Mouse (Mus musculus) embryonic facial prominence, embryonic 15.5 days (tissue): ENCODE results near the gene Aldh16a1. TPM values are rescaled to one million over a fixed set of nuclear protein-coding genes. Genes with fewer than 3 reads are reported as not detected.
"Not testable (repeated sequence)": the region's sequence is repeated elsewhere in the genome, so short reads cannot be mapped to it uniquely, and the experiment has no call there.

Experiments used
- ATAC-seq: fragments of 200-750 bp; cut with Nextera tagmentation; 2 replicates; pipeline ENCODE4 v1.8.0; 2017; ENCODE audit warnings: low read depth, moderate TSS enrichment; ENCODE audit not compliant: insufficient number of reproducible peaks, low FRiP score, low TSS enrichment
- H3K27ac ChIP-seq: fragments of 300-500 bp; sonication (generic); replicated peaks from 2 replicates; pipeline ENCODE4 v1.5.1; 2015; ENCODE audit warnings: mild to moderate bottlenecking, inconsistent platforms
- H3K27me3 ChIP-seq: fragments of 300-500 bp; sonication (generic); 2 replicates; pipeline ENCODE4 v1.6.1; 2015; ENCODE audit warnings: inconsistent platforms
- H3K36me3 ChIP-seq: fragments of 300-500 bp; sonication (generic); 2 replicates; pipeline ENCODE4 v1.6.1; 2015; ENCODE audit warnings: mild to moderate bottlenecking, inconsistent platforms
- H3K4me1 ChIP-seq: fragments of 300-500 bp; sonication (generic); 2 replicates; pipeline ENCODE4 v1.6.1; 2015; ENCODE audit warnings: inconsistent platforms
- H3K4me2 ChIP-seq: fragments of 300-500 bp; sonication (generic); replicated peaks from 2 replicates; pipeline ENCODE4 v1.6.1; 2015; ENCODE audit warnings: mild to moderate bottlenecking, inconsistent platforms
- H3K4me3 ChIP-seq: fragments of 300-500 bp; sonication (generic); replicated peaks from 2 replicates; pipeline ENCODE4 v1.5.1; 2015; ENCODE audit warnings: mild to moderate bottlenecking, inconsistent platforms
- H3K9ac ChIP-seq: fragments of 300-500 bp; sonication (generic); 2 replicates; pipeline ENCODE4 v1.6.1; 2015; ENCODE audit warnings: inconsistent platforms
- H3K9me3 ChIP-seq: fragments of 300-500 bp; sonication (generic); replicated peaks from 2 replicates; pipeline ENCODE4 v1.6.1; 2016; ENCODE audit warnings: inconsistent platforms
- WGBS: fragments of 180-500 bp; shearing (Covaris S2); methylation state at CpG from one replicate; pipeline ENCODE4 v1.1.7; 2015; 5-methylcytosine and 5-hydroxymethylcytosine counted together
- polyA plus RNA-seq: library from polyadenylated mRNA; unstranded; fragments of >200 nt; fragmentation: Nextera tagmentation; extraction: Ambion mirVana; gene quantifications from 2 replicates; pipeline ENCODE4 v1.2.1, GENCODE M21; 2015

Aldh16a1 gene
- polyA plus RNA-seq, 1 experiment from 2014 or later: 47.1 TPM

DNA sequence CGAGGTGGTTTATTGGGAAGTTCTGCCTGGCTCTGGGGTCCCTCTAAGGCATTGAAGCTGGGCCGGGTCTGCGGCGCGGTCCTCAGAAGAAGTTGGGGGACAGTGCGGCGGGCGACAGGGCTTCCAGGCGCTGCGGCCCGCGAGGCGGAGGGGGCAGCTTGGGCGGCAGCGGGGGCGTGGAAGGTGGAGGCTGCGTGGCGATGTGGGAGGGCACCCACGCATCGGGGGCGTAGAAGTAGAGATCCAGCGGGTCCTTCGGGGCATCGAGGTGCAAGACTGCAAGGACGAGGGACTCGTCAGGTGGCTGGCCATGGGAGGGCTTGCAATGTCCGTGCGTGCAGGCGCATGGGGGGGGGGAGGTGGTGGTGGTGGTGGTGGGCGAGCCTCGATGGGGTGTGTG is 22.0 kb upstream of the Aldh16a1 start:
- H3K4me2 ChIP-seq: peak overlapping the region; percentile 47
- 1% methylated on average over 31 of the region's 31 CpGs for WGBS

DNA sequence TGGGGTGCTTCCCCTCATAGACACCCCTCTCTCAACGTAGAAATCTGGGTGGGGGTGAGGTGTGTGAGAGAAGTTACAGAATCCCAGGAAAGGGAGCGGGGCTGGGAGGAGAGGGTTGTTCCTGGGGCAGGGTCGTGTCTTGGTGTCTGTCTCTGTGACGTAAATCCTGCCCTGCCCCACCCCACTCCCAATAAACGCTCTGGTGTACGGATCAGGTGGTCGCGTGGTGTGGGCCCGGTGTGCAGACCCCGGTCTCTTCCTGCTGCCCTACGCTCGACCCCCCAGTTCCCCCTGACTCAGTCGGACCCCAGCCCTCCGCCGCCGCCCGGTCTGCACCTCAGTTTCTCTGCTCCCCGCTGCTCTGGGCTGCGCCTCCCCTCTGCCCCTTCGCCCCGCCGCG is 21.5 kb upstream of the Aldh16a1 start:
- WGBS: 4% methylated on average over 23 of the region's 23 CpGs
- Histone ChIP-seq H3K36me3 (no peaks in the 10 kb centered on the region), H3K9me3 (no peaks in the 10 kb centered on the region), H3K4me2 (peak overlapping the region; percentile 47), H3K27me3 (peaks cover 92% of the 10 kb centered on the region), H3K4me1 (peaks cover 18% of the 10 kb centered on the region), H3K4me3 (peak overlapping the region; percentile 23), H3K27ac (no peak overlapping the region), H3K9ac (no peak overlapping the region)
- ATAC-seq: no peak

More for the DNA sequence above, 22.0 kb upstream of the Aldh16a1 start:
- Histone ChIP-seq H3K9me3 (no peaks in the 10 kb centered on the region), H3K9ac (no peak overlapping the region), H3K27me3 (peaks cover 92% of the 10 kb centered on the region), H3K36me3 (no peaks in the 10 kb centered on the region), H3K27ac (no peak overlapping the region), H3K4me3 (peak overlapping the region; percentile 23), H3K4me1 (peaks cover 20% of the 10 kb centered on the region)
- no peak for ATAC-seq

DNA sequence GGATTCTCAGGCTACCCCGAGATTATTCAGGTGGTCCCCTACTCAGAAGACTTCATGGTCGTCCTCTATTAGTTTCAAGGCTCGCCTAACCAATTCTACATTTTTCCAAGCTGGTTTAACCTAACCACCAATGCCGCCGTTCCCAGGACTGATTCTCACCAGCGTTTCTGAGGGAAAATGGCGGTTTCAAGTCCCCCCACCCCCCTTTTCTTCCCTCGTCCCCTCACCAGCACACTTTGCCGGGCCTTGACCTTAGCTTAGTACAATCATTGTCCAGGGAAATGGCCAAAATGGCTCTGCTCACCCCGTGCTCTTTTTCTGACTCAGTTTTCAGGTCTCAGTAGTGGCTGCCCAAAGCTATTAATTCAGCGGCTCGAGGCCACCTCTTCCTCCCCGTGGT is 21.0 kb upstream of the Aldh16a1 start:
- no peak overlapping the region for H3K4me3 ChIP-seq
- no peaks in the 10 kb centered on the region for H3K9me3 ChIP-seq
- H3K4me1 ChIP-seq: peaks cover 18% of the 10 kb centered on the region
- peaks cover 90% of the 10 kb centered on the region for H3K27me3 ChIP-seq
- 4% methylated on average over 13 of the region's 13 CpGs for WGBS
- no peak overlapping the region for H3K27ac ChIP-seq
- no peak overlapping the region for H3K9ac ChIP-seq
- no peak for ATAC-seq
- no peaks in the 10 kb centered on the region for H3K36me3 ChIP-seq
- H3K4me2 ChIP-seq: no peak overlapping the region

DNA sequence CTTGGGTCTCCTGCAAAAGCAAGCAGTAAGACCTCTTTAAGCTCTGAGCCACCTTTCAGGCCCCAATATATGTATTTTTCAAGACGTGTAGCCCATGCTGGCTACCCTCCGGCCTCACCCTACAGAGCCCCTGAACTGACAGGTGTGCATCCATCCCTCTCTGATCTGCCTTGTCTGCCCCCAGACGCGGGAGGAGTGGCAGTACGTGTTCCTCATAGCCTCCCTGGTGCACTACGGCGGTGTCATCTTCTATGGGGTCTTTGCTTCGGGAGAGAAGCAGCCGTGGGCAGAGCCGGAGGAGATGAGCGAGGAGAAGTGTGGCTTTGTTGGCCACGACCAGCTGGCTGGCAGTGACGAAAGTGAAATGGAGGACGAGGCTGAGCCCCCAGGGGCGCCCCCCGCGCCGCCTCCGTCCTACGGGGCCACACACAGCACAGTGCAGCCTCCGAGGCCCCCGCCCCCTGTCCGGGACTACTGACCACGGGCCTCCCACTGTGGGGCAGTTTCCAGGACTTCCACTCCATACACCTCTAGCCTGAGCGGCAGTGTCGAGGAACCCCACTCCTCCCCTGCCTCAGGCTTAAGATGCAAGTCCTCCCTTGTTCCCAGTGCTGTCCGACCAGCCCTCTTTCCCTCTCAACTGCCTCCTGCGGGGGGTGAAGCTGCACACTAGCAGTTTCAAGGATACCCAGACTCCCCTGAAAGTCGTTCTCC is 20.3 kb upstream of the Aldh16a1 start:
- 3% methylated on average over 29 of the region's 29 CpGs for WGBS

DNA sequence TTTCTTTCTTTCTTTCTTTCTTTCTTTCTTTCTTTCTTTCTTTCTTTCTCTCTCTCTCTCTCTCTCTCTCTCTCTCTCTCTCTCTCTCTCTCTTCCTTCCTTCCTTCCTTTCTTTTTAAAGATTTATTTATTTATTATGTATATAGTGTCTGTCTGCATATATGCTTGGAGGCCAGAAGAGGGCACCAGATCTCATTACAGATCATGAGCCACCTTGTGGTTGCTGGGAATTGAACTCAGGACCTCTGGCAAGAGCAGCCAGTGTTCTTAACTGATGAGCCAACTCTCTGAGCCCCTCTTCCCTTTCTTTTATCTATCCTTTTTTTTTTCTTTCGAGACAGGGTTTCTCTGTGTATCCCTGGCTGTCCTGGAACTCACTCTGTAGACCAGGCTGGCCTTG is 19.4 kb upstream of the Aldh16a1 start:
- not testable (repeated sequence) for H3K4me3 ChIP-seq, H3K9ac ChIP-seq, ATAC-seq, H3K27ac ChIP-seq, H3K36me3 ChIP-seq, H3K4me2 ChIP-seq
- Histone ChIP-seq H3K4me1 (peaks cover 18% of the 10 kb centered on the region), H3K27me3 (peaks cover 86% of the 10 kb centered on the region), H3K9me3 (peaks cover 11% of the 10 kb centered on the region)
- WGBS: 64% methylated on average over 1 of the region's 1 CpGs

More for the DNA sequence above, 20.3 kb upstream of the Aldh16a1 start:
- Histone ChIP-seq H3K4me1 (peaks cover 18% of the 10 kb centered on the region), H3K9ac (no peak overlapping the region), H3K27me3 (peaks cover 86% of the 10 kb centered on the region), H3K9me3 (peaks cover 6% of the 10 kb centered on the region), H3K4me3 (peak overlapping the region; percentile 16), H3K4me2 (peak overlapping the region; percentile 24), H3K27ac (no peak overlapping the region), H3K36me3 (no peaks in the 10 kb centered on the region)
- no peak for ATAC-seq

DNA sequence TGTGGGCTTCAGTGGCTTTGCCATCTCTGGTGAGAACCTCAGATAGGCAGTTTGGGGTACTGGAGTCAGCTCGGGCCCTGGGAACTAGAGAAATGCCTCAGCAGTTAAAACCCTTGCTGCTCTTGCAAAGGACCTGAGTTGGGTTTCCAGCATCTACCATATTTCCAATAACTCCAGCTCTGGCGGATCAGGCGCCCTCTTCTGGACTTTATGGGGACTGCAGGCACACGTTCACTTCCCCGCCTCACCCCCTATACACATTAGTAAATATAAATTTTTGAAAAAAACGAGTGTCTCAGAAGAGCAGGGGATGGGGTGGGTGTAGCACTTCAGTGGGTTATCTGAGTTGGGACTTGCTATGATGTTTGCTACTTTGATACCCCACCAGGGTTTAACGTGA is 18.6 kb upstream of the Aldh16a1 start:
- peaks cover 86% of the 10 kb centered on the region for H3K27me3 ChIP-seq
- no peaks in the 10 kb centered on the region for H3K36me3 ChIP-seq
- no peak overlapping the region for H3K27ac ChIP-seq
- H3K4me3 ChIP-seq: no peak overlapping the region
- ATAC-seq: no peak
- peaks cover 11% of the 10 kb centered on the region for H3K9me3 ChIP-seq
- peaks cover 24% of the 10 kb centered on the region for H3K4me1 ChIP-seq
- H3K9ac ChIP-seq: no peak overlapping the region
- no peak overlapping the region for H3K4me2 ChIP-seq
- 63% methylated on average over 7 of the region's 7 CpGs for WGBS

DNA sequence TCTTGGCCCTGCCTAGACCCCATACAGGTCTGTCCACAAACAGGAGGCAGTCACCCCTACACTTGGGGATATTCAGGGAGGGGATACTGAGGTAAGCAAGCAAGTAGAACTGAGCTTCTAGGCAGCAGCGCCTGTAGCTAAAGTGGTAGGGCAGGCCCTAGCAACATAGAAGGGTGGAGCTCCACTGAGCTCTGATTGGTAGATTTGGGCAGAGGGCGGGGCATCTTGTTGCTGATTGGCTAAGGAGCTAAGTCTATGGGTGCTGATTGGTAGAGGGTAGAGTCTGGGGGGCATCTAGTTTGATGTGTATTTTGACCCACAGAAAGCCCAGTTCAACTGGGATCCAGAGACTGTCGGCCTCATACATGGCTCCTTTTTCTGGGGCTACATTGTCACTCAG is 15.1 kb upstream of the Aldh16a1 start:
- Histone ChIP-seq H3K27ac (no peak overlapping the region), H3K4me1 (peaks cover 8% of the 10 kb centered on the region; the same call in 1 of the 2 replicates), H3K9ac (no peak overlapping the region), H3K9me3 (peaks cover 11% of the 10 kb centered on the region), H3K4me3 (no peak overlapping the region), H3K36me3 (no peaks in the 10 kb centered on the region), H3K27me3 (peaks cover 86% of the 10 kb centered on the region), H3K4me2 (no peak overlapping the region)
- no peak for ATAC-seq
- 89% methylated on average over 3 of the region's 3 CpGs for WGBS

DNA sequence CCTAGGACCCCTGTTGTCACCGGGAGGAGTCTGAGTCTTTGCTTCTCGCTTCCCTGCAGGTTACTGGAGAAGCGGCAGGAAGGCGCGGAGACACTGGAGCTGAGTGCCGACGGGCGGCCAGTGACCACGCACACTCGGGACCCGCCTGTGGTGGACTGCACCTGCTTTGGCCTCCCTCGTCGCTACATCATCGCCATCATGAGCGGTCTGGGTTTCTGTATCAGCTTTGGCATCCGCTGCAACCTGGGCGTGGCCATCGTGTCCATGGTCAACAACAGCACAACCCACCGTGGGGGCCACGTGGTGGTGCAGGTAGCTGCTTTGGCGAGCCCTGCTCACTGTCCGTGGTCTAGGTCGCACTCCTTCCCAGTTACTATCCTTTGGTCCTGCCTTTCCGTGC is 14.3 kb upstream of the Aldh16a1 start:
- WGBS: 5% methylated on average over 24 of the region's 24 CpGs
- Histone ChIP-seq H3K27ac (no peak overlapping the region), H3K4me2 (no peak overlapping the region), H3K27me3 (peaks cover 87% of the 10 kb centered on the region), H3K36me3 (no peaks in the 10 kb centered on the region), H3K9ac (no peak overlapping the region), H3K4me3 (no peak overlapping the region; the same call in 1 of the 2 replicates), H3K4me1 (peaks cover 13% of the 10 kb centered on the region), H3K9me3 (peaks cover 11% of the 10 kb centered on the region)
- no peak for ATAC-seq

DNA sequence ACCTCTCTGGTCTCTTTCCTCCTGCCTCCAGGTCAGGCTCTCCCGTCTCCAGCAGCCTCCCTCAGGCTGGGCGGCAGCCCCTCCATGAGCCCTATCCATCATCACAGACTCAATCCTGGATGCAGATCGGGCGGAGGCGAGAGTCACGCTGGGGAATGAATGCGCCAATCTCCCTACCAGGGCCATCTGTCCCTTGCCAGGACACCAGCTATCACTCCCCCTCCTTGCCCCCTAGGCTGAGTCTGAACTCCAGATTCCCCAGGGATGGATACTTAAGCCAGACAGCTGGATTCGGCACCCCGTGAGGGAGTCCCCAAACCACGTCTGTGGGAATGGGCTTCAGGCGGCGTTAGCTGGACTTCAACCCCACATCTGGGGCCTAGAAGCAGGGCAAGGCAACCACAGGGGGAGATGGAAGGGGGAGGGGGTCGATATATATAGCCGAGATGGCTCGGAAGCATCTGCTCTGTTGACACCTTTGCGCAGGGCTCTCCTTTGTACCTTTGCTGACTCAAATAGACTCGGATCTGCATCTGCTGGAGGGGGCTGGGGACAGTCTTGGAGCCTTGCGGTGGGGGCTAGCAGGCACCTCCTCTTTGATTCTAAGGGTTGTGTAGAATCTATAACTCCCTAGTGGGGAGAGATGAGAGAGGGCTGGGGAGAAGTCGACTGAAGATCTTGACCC is 13.5 kb upstream of the Aldh16a1 start:
- H3K4me3 ChIP-seq: no peak overlapping the region
- peaks cover 90% of the 10 kb centered on the region for H3K27me3 ChIP-seq
- ATAC-seq: no peak
- no peak overlapping the region for H3K4me2 ChIP-seq
- H3K4me1 ChIP-seq: peaks cover 15% of the 10 kb centered on the region
- no peak overlapping the region for H3K9ac ChIP-seq
- no peak overlapping the region for H3K27ac ChIP-seq
- no peaks in the 10 kb centered on the region for H3K36me3 ChIP-seq
- peaks cover 11% of the 10 kb centered on the region for H3K9me3 ChIP-seq
- WGBS: under 1% methylated on average over 19 of the region's 19 CpGs

DNA sequence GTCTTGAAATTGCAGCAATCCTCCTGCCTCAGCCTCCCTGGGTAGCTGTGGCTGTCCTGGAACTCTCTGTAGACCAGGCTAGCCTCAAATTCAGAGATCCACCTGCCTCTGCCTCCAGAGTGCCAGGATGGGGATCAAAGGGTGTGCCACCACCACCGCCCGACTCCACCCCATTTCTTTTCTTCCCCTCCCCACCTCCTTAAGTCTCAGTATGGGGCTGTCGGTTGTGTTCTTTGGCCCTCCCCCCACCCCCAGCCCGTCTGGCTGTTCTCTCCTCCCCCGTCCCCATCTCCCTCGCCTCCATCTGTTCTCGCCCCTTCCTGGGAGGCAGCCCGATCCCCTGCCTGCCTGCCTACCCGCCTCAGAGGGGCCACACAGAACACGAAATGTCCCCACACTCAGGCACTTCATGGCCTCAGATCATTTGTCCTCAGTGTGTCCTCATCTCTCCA is 12.6 kb upstream of the Aldh16a1 start:
- Histone ChIP-seq H3K9ac (no peak overlapping the region), H3K27ac (no peak overlapping the region), H3K9me3 (peaks cover 11% of the 10 kb centered on the region), H3K36me3 (no peaks in the 10 kb centered on the region), H3K4me2 (no peak overlapping the region), H3K4me3 (no peak overlapping the region), H3K27me3 (peaks cover 90% of the 10 kb centered on the region), H3K4me1 (peaks cover 23% of the 10 kb centered on the region)
- no peak for ATAC-seq
- WGBS: 27% methylated on average over 10 of the region's 10 CpGs

DNA sequence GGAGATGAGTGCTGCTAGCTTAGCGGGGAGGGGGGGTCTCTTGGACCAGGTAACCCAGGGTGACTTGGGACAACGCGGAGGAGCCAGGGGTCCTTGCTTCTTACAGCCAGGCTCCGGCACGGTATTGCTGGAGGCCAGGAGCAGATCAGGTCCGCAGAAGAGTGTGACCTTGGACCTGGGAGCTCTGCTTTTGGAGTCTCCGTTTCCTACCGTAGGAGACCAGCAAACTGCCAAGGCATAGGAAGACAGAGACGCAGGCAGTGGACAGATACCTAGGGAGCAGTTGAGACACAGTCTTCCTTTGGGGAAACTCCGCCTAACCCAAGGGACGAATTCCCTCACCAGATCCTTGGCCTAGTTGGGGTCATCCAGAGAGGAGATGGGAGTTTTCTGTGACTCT is 11.3 kb upstream of the Aldh16a1 start:
- Histone ChIP-seq H3K4me2 (no peak overlapping the region), H3K9me3 (peaks cover 11% of the 10 kb centered on the region), H3K9ac (no peak overlapping the region), H3K27ac (no peak overlapping the region), H3K27me3 (peaks cover 77% of the 10 kb centered on the region), H3K36me3 (0 out of 2 replicates have a peak, but pooled peaks cover 2% of the 10 kb centered on the region), H3K4me1 (peaks cover 28% of the 10 kb centered on the region), H3K4me3 (no peak overlapping the region)
- WGBS: 41% methylated on average over 11 of the region's 11 CpGs
- no peak for ATAC-seq
